Mouse (Mus musculus) heart, postnatal 25 days (tissue): ENCODE data around the gene Hist1h4h. TPM values are rescaled to one million over a fixed set of nuclear protein-coding genes. Genes with fewer than 3 reads are reported as not detected.
"Not testable (repeated sequence)": the region's sequence is repeated elsewhere in the genome, so short reads cannot be mapped to it uniquely, and the experiment has no call there.

Experiments used
- DNase-seq: peaks from one replicate; pipeline ENCODE4 v3.0.0; 2022; ENCODE audit warnings: low spot score
- intact Hi-C: fragments of 180-260 bp; cut with DNase I; formaldehyde crosslinking; loops from one replicate; pipeline ENCODE4 v1.15.1; 2025
- total RNA-seq, 2 experiments: library from RNA; stranded (reverse); gene quantifications; 2 replicates each; pipeline ENCODE4 v1.2.3; 2021

Hist1h4h gene
- total RNA-seq, 2 experiments from 2014 or later = 272 to 334 TPM

GRCm38 (mm10) chr13:23550761-23551145, 19.9 kb downstream of the Hist1h4h start:
- no peak for DNase-seq
- intact Hi-C loops = no loop called here

GRCm38 (mm10) chr13:23551146-23551834, 20.4 kb downstream of the Hist1h4h start, which contains the start of gene Hist1h4f:
Gene Hist1h4f (minus strand): TSS chr13:23551648.
- DNase-seq = peak; percentile 62
- intact Hi-C loops = not testable (repeated sequence)

GRCm38 (mm10) chr13:23551931-23552914, 21.4 kb downstream of the Hist1h4h start:
- no peak for DNase-seq

GRCm38 (mm10) chr13:23552962-23553361, 22.1 kb downstream of the Hist1h4h start, which contains the start of gene Hist1h1d:
Gene Hist1h1d (plus strand): TSS chr13:23553262.
- intact Hi-C loops = no loop called here
- DNase-seq = no peak

More at GRCm38 (mm10) chr13:23551931-23552914, 21.4 kb downstream of the Hist1h4h start:
- intact Hi-C loops = no loop called here

GRCm38 (mm10) chr13:23554393-23554792, 23.5 kb downstream of the Hist1h4h start:
- no peak for DNase-seq
- intact Hi-C loops = no loop called here

- DNase-seq = peak; percentile 52
- intact Hi-C loops = no loop called here
Observed at GRCm38 (mm10) chr13:23554925-23555838, 24.3 kb downstream of the Hist1h4h start.

GRCm38 (mm10) chr13:23555839-23556416, 25.1 kb downstream of the Hist1h4h start:
- intact Hi-C loops = no loop called here
- DNase-seq = peak; percentile 45

GRCm38 (mm10) chr13:23556906-23557305, 26.1 kb downstream of the Hist1h4h start:
- DNase-seq = no peak
- intact Hi-C loops = no loop called here

- intact Hi-C loops, DNase-seq: not testable (repeated sequence)
Observed at GRCm38 (mm10) chr13:23560699-23561098, 29.8 kb downstream of the Hist1h4h start.

- intact Hi-C loops, DNase-seq: not testable (repeated sequence)
Observed at GRCm38 (mm10) chr13:23561531-23561882, 30.7 kb downstream of the Hist1h4h start.

- intact Hi-C loops = not testable (repeated sequence)
Observed at GRCm38 (mm10) chr13:23561883-23562659, 31.2 kb downstream of the Hist1h4h start, which contains the start of gene Hist1h3e. Gene Hist1h3e (minus strand): TSS chr13:23562369.

GRCm38 (mm10) chr13:23562699-23563462, 32.0 kb downstream of the Hist1h4h start:
- intact Hi-C loops = no loop called here

More at GRCm38 (mm10) chr13:23561883-23562659, 31.2 kb downstream of the Hist1h4h start, which contains the start of gene Hist1h3e:
- DNase-seq = peak; percentile 86

GRCm38 (mm10) chr13:23564482-23564881, 33.6 kb downstream of the Hist1h4h start:
- intact Hi-C loops = no loop called here
- DNase-seq = no peak

More at GRCm38 (mm10) chr13:23562699-23563462, 32.0 kb downstream of the Hist1h4h start:
- DNase-seq = no peak

- DNase-seq, intact Hi-C loops: not testable (repeated sequence)
Observed at GRCm38 (mm10) chr13:23570261-23571021, 39.6 kb downstream of the Hist1h4h start.

- DNase-seq = peak; percentile 51
- intact Hi-C loops = no loop called here
Observed at GRCm38 (mm10) chr13:23571022-23571503, 40.2 kb downstream of the Hist1h4h start, which contains the start of the genes Hist1h2ae and Hist1h2bg. Gene Hist1h2ae (minus strand): TSS chr13:23571220. Gene Hist1h2bg (plus strand): TSS chr13:23571396.

GRCm38 (mm10) chr13:23571504-23572217, 40.8 kb downstream of the Hist1h4h start:
- intact Hi-C loops, DNase-seq: not testable (repeated sequence)
